Mouse (Mus musculus): ENCODE measurements around the gene Vmn2r57.
"Not testable (repeated sequence)": the region's sequence is repeated elsewhere in the genome, so short reads cannot be mapped to it uniquely, and the experiment has no call there.

The Vmn2r57 gene

GRCm38 (mm10) chr7:41448596-41448995, at the start of gene Vmn2r57:
Gene Vmn2r57, minus strand, starts transcription at chr7:41448696.
- in situ Hi-C loops (cut with MboI, MseI) = not testable (repeated sequence)

GRCm38 (mm10) chr7:41497871-41498270, 49.4 kb upstream of the Vmn2r57 start:
- in situ Hi-C loops (cut with MboI, MseI) = loop anchor here (5.0 to 25.0 kb wide), 5 partner anchors 97 to 1936 kb away; partner anchors contain the start of genes 2610021A01Rik (in 1 of the 2), AI987944 (in 1 of the 2) and Zfp788 (in 1 of the 2)

GRCm38 (mm10) chr7:41451864-41452263, 3.4 kb upstream of the Vmn2r57 start:
- in situ Hi-C loops (cut with MboI, MseI) = no loop called here

GRCm38 (mm10) chr7:41394130-41394529, 54.4 kb downstream of the Vmn2r57 start:
- in situ Hi-C loops (cut with MboI, MseI) = loop anchor here in 1 of 2 experiments (5.0 to 25.0 kb wide), 6 partner anchors 103 to 1893 kb away; partner anchors contain the start of genes AW146154, Gm20449, Zfp141 and Zfp619

DNA sequence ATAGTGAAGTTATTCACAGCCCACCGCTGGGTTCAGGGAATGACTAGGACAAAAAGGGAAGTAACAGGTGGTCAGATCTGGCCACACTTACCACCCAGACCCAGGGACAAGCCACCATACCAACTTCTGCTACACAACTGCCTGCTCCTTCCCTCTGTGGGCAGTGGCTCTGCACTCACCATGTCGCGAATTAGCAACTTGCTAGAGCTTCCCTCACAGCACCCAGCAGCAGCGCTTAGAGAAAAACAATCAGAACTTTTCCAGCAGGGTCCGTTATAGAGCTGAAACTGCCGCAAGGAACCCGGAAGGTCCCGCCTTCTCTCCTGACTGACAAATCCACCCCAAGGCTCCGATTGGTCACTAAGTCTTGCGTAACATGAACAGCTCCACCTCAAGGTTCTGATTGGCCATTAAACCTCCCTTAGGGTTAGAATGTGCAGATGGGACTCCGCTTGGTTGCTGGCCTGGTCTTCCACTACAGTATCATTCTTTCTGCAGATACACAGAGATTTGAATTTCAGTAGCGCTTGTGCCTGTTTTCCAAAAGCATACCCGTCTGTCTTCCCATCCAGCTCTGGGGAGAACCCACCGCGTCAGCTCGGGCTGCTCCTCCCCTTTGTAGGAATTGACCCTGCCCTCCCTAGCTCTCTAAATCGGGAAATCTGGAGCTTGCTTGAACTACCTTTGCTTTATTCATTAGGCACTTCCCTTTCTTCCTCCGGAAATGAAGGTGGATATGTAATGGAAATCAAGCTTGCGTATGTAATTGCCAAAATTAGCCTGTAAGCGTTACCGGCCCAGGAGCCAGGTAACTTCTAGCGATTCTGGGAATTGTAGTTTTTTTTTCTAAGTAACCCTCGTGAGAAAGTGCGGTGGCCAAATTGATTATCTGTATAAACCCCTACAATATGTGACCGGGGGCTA, 55.2 kb downstream of the Vmn2r57 start, which contains the start of gene AI987944:
Gene AI987944 (minus strand): TSS at position 332 of the 924 bp plus-strand sequence.
- in situ Hi-C loops (cut with MboI, MseI) = loop anchor here in 1 of 2 experiments (5.0 to 25.0 kb wide), 6 partner anchors 104 to 1894 kb away; partner anchors contain the start of genes AW146154, Gm20449, Zfp141 and Zfp619

All from T-helper 17 cell (primary cell).